Mouse (Mus musculus) embryonic fibroblast, embryonic 13.5 days (primary cell): ENCODE data around the gene Wdr75.

ENCODE experiments used
- CTCF ChIP-seq: IDR thresholded peaks from 2 replicates; pipeline ENCODE4 v1.5.1; 2011; ENCODE audit warnings: mild to moderate bottlenecking, control low read depth, low read length, moderate library complexity, borderline replicate concordance; ENCODE audit not compliant: insufficient read depth
- POLR2A ChIP-seq: IDR thresholded peaks from 2 replicates; pipeline ENCODE4 v1.6.1; 2011; ENCODE audit warnings: low read depth, mild to moderate bottlenecking, control low read depth, low read length, moderate library complexity

- TF ChIP-seq CTCF = no peak
- TF ChIP-seq POLR2A = no peak
Observed at GRCm38 (mm10) chr1:45766123-45766522, 28.8 kb upstream of the Wdr75 start.
